Mouse (Mus musculus) forebrain, embryonic 10.5 days (tissue): Measurements from ENCODE around the gene Aars2. TPM values are rescaled to one million over a fixed set of nuclear protein-coding genes. Genes with fewer than 3 reads are reported as not detected.

Source experiments
- DNase-seq: peaks from one replicate; pipeline ENCODE4 v3.0.0-alpha.2; 2017; ENCODE audit warnings: low spot score; ENCODE audit errors: extremely low spot score
- H3K27ac ChIP-seq: fragments of 300-500 bp; sonication (generic); 2 replicates; pipeline ENCODE4 v1.5.1; 2016; ENCODE audit warnings: mild to moderate bottlenecking
- H3K27me3 ChIP-seq: fragments of 300-500 bp; sonication (generic); 2 replicates; pipeline ENCODE4 v1.6.1; 2016; ENCODE audit warnings: mild to moderate bottlenecking; ENCODE audit not compliant: poor library complexity, severe bottlenecking
- H3K36me3 ChIP-seq: fragments of 300-500 bp; sonication (generic); replicated peaks from 2 replicates; pipeline ENCODE4 v1.6.1; 2016; ENCODE audit warnings: mild to moderate bottlenecking, moderate library complexity
- H3K4me1 ChIP-seq: fragments of 300-500 bp; sonication (generic); 2 replicates; pipeline ENCODE4 v1.6.1; 2016
- H3K4me3 ChIP-seq: fragments of 300-500 bp; sonication (generic); 2 replicates; pipeline ENCODE4 v1.5.1; 2016; ENCODE audit warnings: mild to moderate bottlenecking, moderate library complexity
- H3K9me3 ChIP-seq: fragments of 300-500 bp; sonication (generic); 2 replicates; pipeline ENCODE4 v1.6.1; 2016; ENCODE audit warnings: mild to moderate bottlenecking, moderate library complexity
- WGBS: fragments of 180-500 bp; shearing (Covaris S2); methylation state at CpG from one replicate; pipeline ENCODE4 v1.1.7; 2016; 5-methylcytosine and 5-hydroxymethylcytosine counted together
- polyA plus RNA-seq: library from polyadenylated mRNA; unstranded; fragments of >200 nt; fragmentation: Nextera tagmentation; extraction: Ambion mirVana; gene quantifications from 2 replicates; pipeline ENCODE4 v1.2.1, GENCODE M21; 2016

Gene Aars2
- polyA plus RNA-seq, 1 experiment from 2014 or later: 33.9 TPM

DNA sequence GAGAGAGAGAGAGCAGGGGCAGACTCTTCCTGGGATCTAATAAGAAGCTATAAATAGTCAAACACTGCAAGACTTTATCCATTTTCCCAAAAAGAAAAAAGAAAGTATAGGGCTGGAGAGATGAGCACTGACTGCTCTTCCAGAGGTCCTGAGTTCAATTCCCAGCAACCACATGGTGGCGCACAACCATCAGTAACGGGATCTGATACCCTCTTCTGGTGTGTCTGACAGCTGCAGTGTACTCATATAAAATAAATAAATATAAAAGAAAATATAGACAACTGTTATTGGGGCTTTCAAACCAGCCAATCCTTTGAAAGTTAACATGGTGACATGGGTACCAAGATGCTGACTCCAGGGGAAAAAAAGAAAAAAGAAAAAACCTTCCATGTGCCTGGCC lies 26.2 kb upstream of the Aars2 start:
- WGBS: 42% methylated on average over 2 of the region's 2 CpGs
- no peaks in the 10 kb centered on the region for H3K36me3 ChIP-seq
- peaks cover 29% of the 10 kb centered on the region for H3K27me3 ChIP-seq
- DNase-seq: no peak
- peaks cover 10% of the 10 kb centered on the region; the same call in 1 of the 2 replicates for H3K9me3 ChIP-seq
- H3K27ac ChIP-seq: no peak overlapping the region
- peaks cover 8% of the 10 kb centered on the region; the same call in 1 of the 2 replicates for H3K4me1 ChIP-seq
- no peak overlapping the region for H3K4me3 ChIP-seq

DNA sequence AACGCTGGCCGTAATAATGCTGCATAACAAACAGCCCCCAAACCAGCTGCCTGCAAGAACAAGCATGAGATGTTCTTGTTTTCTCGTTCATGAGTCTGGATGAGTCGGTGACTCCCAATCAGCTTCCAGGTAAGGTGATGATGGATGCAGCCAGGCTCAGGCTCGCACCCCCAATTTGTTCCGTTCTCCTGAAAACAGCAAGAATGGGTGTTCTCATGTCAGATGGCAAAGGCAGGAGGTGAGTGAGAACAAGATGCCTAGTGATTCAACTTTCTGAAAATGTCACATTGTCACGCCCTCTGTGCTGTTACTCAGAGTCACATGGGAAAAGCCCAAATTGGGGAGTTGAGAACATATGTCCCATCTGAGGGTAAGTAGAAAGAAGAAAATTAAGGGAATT lies 21.1 kb upstream of the Aars2 start:
- DNase-seq: no peak
- H3K4me1 ChIP-seq: no peaks in the 10 kb centered on the region
- no peaks in the 10 kb centered on the region for H3K36me3 ChIP-seq
- H3K27ac ChIP-seq: no peak overlapping the region
- H3K27me3 ChIP-seq: no peaks in the 10 kb centered on the region
- WGBS: 90% methylated on average over 7 of the region's 7 CpGs
- H3K4me3 ChIP-seq: no peak overlapping the region
- H3K9me3 ChIP-seq: peaks cover 10% of the 10 kb centered on the region; the same call in 1 of the 2 replicates

DNA sequence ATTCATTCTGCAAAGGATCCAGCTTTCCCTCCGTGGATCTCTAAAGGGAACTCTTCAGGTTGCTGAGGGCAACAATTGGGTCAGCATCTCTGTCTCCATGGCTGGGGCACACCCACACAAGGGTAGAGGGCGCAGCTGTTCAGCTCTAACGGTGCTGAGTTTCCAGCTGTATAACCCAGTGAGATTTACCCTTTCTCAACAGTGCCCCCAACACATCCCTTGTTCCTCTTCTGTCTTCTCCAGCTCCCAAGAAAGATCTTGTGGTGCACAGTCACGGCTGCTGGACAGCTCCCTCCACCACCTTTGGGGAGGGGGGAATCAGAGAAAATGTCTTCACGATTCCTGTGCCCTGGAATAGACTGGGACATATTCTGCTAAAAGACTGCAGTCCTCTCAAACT lies 19.4 kb upstream of the Aars2 start:
- no peak for DNase-seq
- WGBS: 23% methylated on average over 5 of the region's 5 CpGs
- no peaks in the 10 kb centered on the region for H3K9me3 ChIP-seq

DNA sequence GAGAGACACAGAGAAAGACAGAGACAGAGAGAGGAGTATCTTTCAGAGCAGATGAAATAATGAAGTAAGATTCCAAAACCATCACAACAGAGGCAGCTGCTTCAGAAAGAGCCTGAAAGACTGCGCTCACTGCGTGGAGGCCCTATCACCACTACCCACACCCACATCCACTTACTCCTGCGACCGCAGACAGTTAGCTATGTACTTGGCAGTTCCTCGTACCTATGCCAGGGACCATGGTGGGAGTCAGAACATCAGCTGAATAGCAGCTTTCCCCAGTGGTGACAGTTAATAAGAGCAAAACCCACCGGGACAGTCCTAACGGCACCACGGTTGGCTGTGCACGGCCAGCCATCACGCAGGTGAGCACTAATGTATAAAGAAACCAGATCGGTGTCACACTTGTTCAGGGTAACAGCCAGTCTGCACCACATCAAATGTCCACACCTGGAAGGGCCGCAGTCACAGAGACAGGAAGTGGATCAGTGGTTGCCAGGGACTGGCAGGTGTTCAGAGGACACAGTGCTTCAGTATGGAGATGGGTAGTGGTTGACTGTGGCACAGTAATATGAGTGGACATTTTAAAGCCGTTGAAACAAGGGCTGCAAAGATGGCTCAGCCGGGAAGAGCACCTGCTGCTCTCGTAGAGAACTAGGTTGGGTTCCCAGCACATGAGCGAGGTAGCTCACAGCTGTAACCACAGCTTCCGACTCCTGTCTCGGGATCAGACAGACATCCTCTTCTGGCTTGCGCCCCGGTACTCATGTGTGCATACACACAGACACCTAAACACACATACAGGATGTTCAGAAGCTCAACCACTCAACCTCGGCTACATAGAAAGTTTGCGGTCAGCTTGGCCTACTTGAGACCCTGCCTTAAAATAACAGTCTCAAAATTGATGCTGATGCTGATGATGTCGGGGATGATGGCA lies 18.1 kb upstream of the Aars2 start:
- H3K36me3 ChIP-seq: no peaks in the 10 kb centered on the region
- no peaks in the 10 kb centered on the region for H3K9me3 ChIP-seq
- H3K4me3 ChIP-seq: no peak overlapping the region
- no peaks in the 10 kb centered on the region for H3K27me3 ChIP-seq
- no peak for DNase-seq
- 88% methylated on average over 23 of the region's 23 CpGs for WGBS
- H3K27ac ChIP-seq: no peak overlapping the region
- H3K4me1 ChIP-seq: no peaks in the 10 kb centered on the region

More for the DNA sequence above, 19.4 kb upstream of the Aars2 start:
- H3K27ac ChIP-seq: no peak overlapping the region
- no peaks in the 10 kb centered on the region for H3K36me3 ChIP-seq
- no peaks in the 10 kb centered on the region for H3K27me3 ChIP-seq
- no peaks in the 10 kb centered on the region for H3K4me1 ChIP-seq
- H3K4me3 ChIP-seq: no peak overlapping the region

DNA sequence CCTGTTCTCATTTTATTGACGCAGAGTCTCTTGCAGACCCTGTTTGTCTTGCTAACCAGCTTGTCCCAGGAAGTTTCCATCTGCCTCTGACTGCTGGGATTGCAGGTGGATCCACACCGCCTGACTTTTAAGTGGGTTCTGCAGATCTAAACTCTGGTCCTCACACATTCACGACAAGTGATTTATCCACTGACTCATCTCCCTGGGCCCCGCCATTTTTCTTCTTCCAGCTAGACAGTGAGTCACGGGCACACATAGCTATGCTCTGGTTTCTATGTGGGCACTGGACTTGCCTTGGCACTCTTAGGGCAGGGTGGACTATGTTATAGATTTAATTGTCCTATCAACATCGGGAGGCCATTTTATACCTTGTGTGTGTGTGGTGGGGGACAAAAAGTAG lies 16.9 kb upstream of the Aars2 start:
- H3K4me3 ChIP-seq: no peak overlapping the region
- WGBS: 89% methylated on average over 6 of the region's 6 CpGs
- H3K9me3 ChIP-seq: no peaks in the 10 kb centered on the region
- DNase-seq: no peak
- H3K27ac ChIP-seq: no peak overlapping the region
- no peaks in the 10 kb centered on the region for H3K27me3 ChIP-seq
- H3K36me3 ChIP-seq: no peaks in the 10 kb centered on the region
- H3K4me1 ChIP-seq: no peaks in the 10 kb centered on the region

DNA sequence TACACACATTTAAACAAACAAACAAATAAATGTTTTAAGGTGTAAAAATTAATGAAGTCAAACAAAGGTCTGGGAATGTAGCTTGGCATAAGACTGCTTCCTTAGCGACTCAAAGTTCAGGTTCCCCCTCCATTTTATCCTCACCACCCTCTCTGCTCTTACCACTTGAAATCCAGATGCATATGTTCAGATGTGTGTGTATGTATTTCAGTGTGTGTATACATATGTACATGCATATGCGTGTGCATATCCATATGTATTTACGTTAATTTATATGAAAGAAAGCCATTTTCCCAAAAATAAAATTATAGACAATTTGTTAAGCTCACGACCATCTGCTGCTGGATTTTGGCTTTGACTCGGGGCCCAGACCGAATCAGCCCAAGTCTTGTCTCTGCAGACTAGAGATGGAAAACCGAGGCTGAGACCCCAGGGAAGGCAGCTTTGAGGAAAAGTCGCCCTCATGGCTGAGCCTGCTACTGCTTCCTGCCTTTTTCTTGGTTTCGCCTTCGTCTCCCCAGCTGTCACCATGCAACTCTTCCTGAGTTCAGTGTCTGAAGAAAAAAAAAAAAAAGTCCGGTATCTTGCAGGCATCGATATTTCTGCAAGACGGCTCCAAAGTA lies 16.0 kb upstream of the Aars2 start:
- Histone ChIP-seq H3K4me1 (0 out of 2 replicates have a peak, but pooled peaks cover 2% of the 10 kb centered on the region), H3K36me3 (no peaks in the 10 kb centered on the region), H3K27me3 (no peaks in the 10 kb centered on the region), H3K27ac (no peak overlapping the region), H3K9me3 (no peaks in the 10 kb centered on the region), H3K4me3 (no peak overlapping the region)
- 82% methylated on average over 13 of the region's 13 CpGs for WGBS
- DNase-seq: no peak

DNA sequence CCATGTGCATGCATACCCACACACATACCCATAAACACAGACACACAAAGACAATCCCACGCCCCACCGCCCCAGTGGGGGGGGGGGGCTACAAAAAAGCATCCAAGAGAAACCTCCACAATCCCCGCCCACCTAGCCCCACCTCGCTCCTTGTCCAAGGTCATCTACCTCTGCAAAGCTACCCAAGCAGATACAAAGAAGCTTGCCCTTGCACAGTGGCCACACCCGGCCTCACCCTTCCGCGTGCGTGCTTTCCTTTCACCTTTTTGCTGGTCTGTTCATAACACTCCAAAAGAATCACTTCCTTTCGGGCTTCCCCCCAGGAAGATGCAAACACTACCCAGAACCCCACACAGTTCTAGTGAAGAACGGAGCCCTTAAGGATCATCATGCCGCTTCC lies 11.2 kb upstream of the Aars2 start:
- Histone ChIP-seq H3K27ac (no peak overlapping the region), H3K4me1 (0 out of 2 replicates have a peak, but pooled peaks cover 3% of the 10 kb centered on the region), H3K9me3 (no peaks in the 10 kb centered on the region), H3K27me3 (no peaks in the 10 kb centered on the region), H3K4me3 (no peak overlapping the region), H3K36me3 (no peaks in the 10 kb centered on the region)
- no peak for DNase-seq
- 86% methylated on average over 11 of the region's 11 CpGs for WGBS

DNA sequence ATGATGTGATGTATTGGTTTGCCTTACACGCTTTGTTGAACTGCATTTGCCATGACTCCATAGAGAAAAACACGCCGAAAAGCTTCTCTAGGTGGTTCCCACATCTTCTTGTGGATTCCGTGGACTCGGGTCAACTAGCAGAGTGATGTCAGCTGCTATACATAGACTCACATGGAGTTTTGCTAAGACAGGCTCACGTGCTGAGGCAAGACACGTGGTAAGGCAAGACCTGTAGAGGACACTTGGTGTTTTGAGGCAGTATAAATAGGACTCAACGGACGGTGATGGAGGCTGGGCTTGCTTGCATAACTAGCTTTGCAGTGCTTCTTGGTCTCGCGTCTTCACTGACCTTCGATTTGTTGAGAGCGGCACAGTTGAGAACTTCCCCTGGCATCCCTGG lies 8.2 kb upstream of the Aars2 start:
- no peak for DNase-seq
- no peak overlapping the region for H3K27ac ChIP-seq
- H3K4me1 ChIP-seq: peaks cover 11% of the 10 kb centered on the region
- no peaks in the 10 kb centered on the region for H3K27me3 ChIP-seq
- WGBS: 86% methylated on average over 13 of the region's 13 CpGs
- H3K9me3 ChIP-seq: no peaks in the 10 kb centered on the region
- no peaks in the 10 kb centered on the region for H3K36me3 ChIP-seq
- H3K4me3 ChIP-seq: no peak overlapping the region

DNA sequence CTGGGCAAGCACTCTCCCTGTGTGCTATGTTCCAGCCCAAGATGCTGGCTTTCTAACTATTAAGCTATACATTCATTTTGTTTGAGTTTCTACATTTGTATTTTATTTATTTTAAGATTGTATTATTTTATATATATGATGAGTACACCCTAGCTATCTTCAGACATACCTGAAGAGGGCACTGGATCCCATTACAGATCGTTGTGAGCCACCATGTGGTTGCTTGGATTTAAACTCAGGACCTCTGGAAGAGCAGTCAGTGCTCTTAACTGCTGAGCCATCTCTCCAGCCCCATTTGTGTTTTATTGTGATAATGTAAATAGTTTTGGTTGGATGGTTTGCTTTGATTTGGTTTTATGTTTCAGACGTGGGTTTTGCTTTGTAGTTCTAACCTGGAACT lies 7.1 kb upstream of the Aars2 start:
- Histone ChIP-seq H3K36me3 (no peaks in the 10 kb centered on the region), H3K4me3 (no peak overlapping the region), H3K27me3 (no peaks in the 10 kb centered on the region), H3K4me1 (peaks cover 11% of the 10 kb centered on the region), H3K27ac (no peak overlapping the region), H3K9me3 (no peaks in the 10 kb centered on the region)
- WGBS: 59% methylated on average over 2 of the region's 2 CpGs
- DNase-seq: no peak

DNA sequence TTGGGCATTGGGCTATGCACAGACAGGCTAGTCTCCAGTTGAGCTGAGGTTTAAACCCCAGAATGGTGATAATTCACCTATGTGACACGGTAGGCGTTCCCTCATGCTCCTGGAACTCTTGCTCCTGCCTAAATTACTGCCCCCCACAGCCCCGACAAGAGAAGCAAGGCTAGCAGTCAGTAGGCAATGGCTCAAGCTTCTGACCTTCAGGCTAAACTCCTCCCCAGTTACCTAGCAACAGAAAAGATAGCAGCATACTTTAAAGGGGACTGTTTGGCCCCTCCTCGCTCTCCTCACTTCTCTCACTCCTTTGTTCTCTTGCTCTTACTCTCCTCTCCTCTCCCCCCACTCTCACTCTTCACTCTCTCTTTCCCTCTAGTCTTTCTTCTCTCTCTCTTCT lies 5.7 kb upstream of the Aars2 start:
- Histone ChIP-seq H3K27ac (peak overlapping the region; percentile 8; the same call in 1 of the 2 replicates), H3K9me3 (no peaks in the 10 kb centered on the region), H3K36me3 (no peaks in the 10 kb centered on the region), H3K4me1 (peaks cover 9% of the 10 kb centered on the region), H3K27me3 (no peaks in the 10 kb centered on the region; the same call in 1 of the 2 replicates), H3K4me3 (no peak overlapping the region)
- WGBS: 50% methylated on average over 4 of the region's 4 CpGs
- DNase-seq: no peak

DNA sequence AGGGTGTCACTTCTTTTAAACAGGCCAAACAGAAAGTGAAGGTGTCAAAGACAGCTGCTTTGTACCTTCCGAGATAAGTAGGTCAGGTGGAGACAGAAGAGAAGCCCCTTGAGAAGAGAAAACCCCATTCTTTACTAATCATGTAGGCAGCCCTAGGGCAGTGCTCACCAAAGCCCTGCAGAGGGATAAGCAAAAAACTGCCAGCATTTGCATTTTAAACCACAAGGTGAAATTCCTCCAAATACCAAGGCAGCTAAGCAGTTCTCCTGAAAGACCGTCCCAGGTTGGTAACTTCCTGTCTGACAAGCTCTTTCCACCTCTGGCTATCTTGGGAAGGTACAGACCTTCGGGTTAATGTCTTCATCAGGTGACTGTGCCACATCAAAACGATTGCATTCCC lies 4.3 kb upstream of the Aars2 start:
- Histone ChIP-seq H3K4me1 (peaks cover 19% of the 10 kb centered on the region), H3K27ac (no peak overlapping the region), H3K9me3 (no peaks in the 10 kb centered on the region), H3K4me3 (no peak overlapping the region), H3K27me3 (no peaks in the 10 kb centered on the region; the same call in 1 of the 2 replicates), H3K36me3 (no peaks in the 10 kb centered on the region)
- 70% methylated on average over 4 of the region's 4 CpGs for WGBS
- DNase-seq: no peak

DNA sequence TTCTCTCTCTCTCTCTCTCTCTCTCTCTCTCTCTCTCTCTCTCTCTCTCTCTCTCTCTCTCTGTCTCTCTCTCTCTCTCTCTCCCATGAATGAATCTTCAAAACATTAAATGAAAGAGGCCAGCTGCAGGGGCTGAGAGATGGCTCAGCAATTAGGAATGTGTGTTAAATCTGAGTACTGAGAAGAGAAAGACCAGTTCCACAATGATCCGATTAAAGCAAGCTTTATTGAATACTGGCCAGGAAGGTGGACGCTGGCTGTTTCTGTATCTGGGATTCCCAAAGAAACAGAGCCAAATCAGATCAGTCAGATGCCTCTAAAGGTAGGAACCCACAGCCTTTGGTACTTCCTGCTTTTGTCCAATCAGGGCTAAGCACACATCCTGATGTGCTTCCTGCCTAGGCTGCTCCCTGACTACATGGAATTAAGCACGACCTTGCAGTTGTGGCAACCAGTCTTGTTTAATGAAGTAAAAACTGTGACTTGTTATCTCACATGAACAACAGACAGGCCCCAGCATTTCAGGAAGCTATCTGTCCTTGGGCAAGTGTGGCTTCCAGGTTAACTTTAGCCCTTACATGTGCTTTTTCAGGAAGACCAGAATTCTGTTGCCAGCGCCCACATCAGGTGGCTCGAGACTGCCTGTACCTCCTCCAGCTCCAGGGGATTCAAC lies 3.2 kb upstream of the Aars2 start:
- Histone ChIP-seq H3K27me3 (no peaks in the 10 kb centered on the region; the same call in 1 of the 2 replicates), H3K4me3 (no peak overlapping the region), H3K27ac (no peak overlapping the region), H3K36me3 (peaks cover 5% of the 10 kb centered on the region), H3K9me3 (no peaks in the 10 kb centered on the region), H3K4me1 (peaks cover 26% of the 10 kb centered on the region)
- 68% methylated on average over 5 of the region's 5 CpGs for WGBS
- DNase-seq: no peak
